Mouse (Mus musculus) layer of hippocampus, adult 9-10 months (tissue): ENCODE results near the gene Trappc3.
A peak's percentile ranks its signal among the peaks of the same experiment; 100 is the strongest.

ENCODE experiments used
- DNase-seq: peaks from one replicate; pipeline ENCODE4 v3.0.0; 2022; ENCODE audit warnings: low spot score

Gene Trappc3

DNA sequence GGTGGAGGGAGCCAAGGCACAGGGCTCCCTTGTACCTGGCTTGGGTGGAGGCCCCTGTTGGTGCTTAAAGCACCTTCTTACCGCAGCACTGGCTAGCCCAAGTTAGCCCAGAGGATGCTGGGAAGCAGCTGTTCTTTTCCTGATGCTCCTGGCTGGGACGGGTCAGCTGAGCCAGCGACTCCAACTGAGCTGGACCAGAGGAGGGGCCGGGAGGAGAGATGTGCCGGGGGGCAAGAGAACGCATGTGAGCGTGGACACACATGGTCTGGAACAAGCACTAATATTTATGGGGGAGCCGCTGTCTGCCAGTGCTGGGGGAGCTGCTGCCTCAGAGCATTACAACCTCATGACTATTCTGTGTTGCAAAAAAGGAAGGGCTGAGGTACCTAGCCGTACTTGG, 16.8 kb downstream of the Trappc3 start:
- no peak for DNase-seq

DNA sequence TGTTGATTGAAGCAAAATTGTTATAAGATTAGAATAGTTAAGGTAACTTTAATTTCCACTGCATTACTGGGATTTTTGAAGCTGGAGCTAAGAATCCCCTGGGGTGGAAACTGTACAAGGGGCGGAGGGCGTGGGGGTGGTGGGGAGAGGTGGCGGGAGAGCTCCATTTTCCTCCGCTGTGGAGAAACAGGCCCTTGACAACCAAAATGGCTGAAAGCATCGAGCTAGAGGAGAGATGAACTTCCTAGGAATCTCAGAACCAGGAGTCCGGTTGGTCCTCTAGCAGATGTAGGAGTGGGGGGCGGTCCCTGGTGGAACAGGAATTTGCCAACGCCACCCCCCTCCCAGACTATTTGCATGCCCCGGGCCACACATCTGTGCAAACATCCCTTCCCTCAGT, 19.6 kb downstream of the Trappc3 start:
- DNase-seq, result no peak

GRCm38 (mm10) chr4:126283582-126283981, 21.5 kb downstream of the Trappc3 start:
- DNase-seq, result no peak

GRCm38 (mm10) chr4:126286492-126286891, 24.4 kb downstream of the Trappc3 start, which contains the start of gene Col8a2:
TSS of gene Col8a2 (plus strand) at chr4:126286793.
- DNase-seq, result no peak

GRCm38 (mm10) chr4:126287302-126287995, 25.3 kb downstream of the Trappc3 start:
- no peak for DNase-seq

- DNase-seq, result no peak
Measured at GRCm38 (mm10) chr4:126288085-126288666, 26.1 kb downstream of the Trappc3 start.

GRCm38 (mm10) chr4:126290314-126290713, 28.2 kb downstream of the Trappc3 start:
- no peak for DNase-seq

DNA sequence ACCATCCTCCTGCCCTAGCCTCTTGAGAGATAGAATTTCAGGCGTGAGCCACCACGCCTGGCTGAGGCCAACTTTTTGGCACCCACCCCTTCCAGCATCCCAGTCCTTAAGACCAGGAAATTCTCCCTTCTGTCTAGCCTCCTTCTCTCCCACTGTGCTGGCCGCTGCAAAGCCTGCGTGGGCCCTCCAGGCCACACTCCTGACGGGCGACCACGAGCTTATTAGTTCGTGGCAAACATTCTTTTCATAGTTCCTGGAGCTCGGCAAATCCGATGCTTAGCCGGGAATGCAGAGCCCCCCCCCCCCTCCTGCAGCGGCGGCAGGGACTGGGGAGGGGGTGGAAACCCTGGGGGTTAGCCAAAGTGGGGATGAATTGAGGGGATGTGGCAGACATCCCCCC, 29.1 kb downstream of the Trappc3 start:
- no peak for DNase-seq

DNA sequence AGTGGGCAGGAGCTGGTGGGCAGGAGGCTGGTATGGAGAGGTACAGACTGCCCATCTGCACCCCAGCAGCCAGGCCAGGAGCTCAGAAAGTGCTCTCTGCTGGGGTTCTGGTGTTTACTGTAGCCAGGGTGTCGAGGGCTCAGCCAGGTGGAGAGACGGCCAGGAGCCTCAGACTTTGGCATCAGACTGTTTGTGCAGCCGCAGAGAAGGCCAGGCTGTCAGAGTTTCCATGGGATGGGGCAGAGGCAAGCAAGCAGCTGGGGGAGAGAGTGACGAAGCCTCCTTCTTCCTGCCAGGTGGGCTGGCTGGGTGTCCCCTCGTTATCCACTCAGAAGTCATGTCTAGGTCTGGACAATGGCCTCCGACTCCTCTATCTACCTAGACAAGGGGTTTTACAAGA, 33.0 kb downstream of the Trappc3 start:
- no peak for DNase-seq

DNA sequence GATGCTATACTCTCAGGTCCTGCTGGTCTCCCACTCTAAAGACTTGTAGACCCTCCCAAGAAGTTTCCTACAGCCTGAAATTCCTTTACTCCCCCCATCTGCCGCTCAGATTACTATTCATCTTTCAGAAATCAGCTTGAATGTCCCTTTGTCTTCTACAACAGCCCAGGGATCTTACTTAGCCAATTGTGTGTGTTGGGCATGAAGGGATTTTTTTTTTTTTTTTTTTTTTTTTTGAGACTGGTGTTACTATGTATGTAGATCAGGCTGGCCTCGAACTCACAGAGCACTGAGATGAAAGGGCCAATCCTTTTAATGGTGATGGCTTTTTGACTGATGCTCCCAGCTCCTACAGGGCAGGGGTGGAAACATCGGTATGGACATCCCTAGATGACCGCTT, 33.8 kb downstream of the Trappc3 start:
- no peak for DNase-seq

- no peak for DNase-seq
Measured at GRCm38 (mm10) chr4:126296617-126297101, 34.5 kb downstream of the Trappc3 start.

DNA sequence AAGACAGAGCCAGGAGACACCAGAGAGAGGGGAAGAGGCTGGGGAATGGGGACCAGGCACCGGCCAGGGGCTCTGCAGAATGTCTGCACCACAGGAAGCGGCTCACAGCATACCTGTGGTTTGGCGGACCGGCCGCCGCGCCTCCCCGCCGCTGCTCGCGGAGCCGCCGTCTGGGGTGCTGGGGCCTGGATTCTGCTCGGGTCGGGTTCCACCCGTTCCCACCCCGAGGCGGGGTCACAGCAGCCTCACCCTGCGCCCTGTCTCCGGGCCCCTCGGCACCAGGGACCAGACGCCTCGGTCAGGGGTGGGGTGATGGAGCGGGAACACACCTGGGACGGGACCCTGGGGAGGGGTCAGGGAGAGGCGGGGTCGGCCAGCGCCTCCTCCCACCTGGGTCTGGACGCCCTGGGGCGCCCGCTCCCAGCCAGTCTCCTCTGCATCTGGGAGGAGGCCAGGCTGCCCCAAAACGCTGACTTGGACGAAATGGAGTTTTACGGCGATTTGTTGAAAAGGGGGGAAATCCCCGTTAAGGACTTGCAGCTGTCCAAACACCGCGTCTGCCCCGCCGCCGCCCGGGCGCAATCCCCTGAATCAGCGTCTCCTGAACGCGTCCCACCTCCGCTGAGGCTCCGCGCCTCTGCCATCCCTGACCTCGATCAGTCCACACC, 38.9 kb downstream of the Trappc3 start:
- no peak for DNase-seq

DNA sequence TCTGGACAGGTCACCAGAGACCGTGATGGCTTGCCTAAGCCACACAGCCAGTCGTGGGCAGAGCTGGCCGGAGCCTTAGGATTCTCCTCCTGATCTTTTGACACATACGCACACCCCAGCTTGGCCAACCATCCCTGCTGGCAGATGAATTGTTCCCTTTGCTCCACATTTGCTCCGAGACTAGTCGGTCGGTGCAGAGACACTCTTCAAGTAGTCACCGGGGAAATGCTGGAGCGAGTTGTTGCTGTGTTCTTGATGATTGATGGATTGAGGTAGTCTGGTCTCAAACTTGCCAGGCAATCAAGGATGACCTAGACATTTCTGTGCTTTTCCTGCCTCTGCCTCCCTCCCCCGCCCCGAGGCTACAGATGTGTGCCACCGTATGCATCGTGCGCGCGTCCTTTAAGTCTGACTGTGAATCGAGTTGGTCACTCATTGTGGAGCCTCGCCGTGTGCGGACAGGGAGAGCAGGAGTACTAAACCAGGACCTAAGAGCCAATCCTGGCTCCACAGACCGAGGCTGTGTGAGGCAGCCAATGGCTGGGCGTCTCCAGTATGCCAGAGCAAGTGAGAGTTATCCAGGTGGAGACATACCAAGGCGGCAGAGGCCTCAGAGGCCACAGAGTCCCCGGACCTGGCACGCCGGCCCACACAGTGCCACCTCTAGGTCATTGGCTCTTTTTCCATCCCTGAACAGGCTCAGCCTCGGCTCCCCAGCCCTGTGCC, 39.6 kb downstream of the Trappc3 start:
- no peak for DNase-seq

DNA sequence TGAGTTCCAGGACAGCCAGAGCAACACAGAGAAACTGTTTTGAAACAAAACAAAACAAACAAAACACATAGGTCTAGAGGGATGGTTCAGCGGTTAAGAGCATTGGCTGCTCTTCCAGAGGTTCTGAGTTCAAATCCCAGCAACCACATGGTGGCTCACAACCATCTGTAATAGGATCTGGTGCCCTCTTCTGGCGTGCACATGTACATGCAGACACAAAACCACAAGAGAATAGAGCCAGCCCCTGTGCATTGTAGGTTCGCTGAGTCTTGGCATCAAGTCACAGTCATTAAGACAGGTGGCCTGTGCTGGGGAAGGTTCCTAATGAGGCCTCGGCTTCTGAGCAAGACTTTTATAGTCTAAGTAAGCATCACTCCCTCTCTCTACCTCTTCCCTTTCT, 41.8 kb downstream of the Trappc3 start:
- DNase-seq, result no peak

DNA sequence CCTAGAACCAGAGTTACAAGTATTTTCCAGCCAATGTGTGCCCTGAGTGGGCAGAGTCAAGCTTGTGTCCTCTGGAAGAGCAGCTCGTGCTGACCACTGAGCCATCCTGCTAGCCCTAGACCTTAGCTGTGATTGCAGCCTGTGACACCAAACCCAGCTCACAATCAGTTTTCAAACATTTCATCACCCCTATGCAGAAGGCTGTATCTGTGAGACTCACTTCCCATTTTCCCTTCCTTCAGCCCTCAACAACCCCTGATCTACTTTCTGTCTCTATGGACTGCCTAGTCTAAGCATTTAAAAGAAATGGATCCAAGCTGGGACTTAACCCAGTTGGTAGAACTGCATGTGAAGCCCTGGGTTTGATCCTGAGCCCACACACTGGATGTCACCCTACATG, 43.3 kb downstream of the Trappc3 start:
- no peak for DNase-seq

DNA sequence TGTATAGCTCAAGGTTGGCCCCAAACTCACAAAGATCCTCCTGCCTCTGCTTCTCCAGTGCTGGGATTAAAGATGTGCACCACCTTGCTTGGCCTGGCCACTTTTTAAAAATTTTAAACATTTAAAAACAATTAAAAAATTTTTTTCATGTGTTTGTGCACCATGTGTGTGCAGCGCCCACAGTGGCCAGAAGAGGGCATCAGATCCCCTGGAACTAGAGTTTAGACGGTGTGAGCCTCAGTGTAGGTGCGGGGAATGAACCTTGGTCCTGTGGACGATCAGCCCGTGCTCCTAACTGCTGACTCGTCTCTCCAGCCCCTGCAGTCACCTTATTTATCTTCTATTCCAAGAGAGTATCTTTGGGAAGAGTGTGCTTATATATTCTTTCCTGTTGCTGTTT, 43.9 kb downstream of the Trappc3 start:
- DNase-seq, result no peak

DNA sequence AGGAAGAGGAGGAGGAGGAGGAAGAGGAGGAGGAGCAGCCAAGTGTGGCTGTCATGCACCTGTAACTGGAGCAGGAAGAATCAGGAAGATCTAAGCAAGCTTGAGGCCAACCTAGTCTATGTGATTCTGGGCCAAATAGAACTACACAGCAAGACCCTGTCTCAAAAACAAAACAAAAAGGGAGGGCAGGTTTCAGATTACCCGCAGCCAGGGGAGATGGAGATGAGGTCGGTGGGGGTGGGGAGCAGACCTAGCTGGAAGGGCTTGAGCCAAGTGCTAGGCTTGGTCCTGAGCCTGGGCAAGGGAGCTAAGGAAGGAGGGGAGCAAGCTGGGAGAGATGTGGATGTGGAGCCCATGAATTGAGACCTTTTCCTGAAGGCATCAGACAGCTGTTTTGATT, 44.7 kb downstream of the Trappc3 start:
- DNase-seq, result no peak

DNA sequence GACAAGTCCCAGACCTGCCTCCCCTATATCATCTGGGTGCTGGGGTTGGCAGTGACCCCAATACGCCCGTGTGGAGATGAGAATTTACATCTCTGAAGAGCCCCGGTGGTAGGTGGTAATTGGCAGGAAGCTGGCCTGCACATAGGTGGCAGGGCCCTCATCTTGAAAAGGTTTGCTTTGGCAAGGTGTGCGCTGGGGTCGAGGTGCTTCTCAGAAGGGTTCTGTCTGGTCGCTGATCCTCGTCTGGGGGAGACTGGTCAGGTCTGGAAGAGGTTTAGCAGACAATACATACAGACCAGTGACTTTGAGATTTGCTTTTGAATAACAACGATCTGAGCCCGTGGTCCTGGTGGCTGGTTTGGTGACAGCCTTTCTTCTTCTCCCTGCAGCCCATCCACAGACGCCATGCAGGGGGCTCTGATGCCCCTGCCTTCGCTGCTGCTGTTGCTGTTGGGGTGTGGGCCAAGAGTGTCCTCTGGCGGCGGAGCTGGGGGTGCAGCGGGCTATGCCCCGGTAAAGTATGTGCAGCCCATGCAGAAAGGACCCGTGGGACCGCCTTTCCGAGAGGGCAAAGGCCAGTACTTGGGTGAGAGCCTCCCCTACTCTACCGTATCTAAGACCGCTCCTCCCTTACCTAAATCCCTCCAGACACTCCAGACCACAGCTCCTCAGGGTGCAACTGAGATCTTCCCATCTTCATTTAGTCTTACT, 47.2 kb downstream of the Trappc3 start:
- DNase-seq, result no peak

- peak; percentile 95 for DNase-seq
Measured at GRCm38 (mm10) chr4:126309922-126310309, 47.8 kb downstream of the Trappc3 start.

DNA sequence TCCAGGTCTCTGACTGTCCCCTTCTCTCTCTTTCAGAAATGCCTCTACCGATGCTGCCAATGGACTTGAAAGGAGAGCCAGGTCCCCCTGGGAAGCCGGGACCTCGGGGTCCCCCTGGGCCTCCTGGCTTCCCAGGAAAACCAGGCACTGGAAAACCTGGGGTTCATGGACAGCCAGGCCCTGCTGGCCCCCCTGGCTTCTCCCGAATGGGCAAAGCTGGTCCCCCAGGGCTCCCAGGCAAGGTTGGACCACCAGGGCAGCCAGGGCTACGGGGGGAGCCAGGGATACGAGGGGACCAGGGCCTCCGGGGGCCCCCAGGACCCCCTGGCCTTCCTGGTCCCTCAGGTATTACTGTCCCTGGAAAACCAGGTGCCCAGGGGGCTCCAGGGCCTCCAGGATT, 48.2 kb downstream of the Trappc3 start:
- DNase-seq, result no peak

DNA sequence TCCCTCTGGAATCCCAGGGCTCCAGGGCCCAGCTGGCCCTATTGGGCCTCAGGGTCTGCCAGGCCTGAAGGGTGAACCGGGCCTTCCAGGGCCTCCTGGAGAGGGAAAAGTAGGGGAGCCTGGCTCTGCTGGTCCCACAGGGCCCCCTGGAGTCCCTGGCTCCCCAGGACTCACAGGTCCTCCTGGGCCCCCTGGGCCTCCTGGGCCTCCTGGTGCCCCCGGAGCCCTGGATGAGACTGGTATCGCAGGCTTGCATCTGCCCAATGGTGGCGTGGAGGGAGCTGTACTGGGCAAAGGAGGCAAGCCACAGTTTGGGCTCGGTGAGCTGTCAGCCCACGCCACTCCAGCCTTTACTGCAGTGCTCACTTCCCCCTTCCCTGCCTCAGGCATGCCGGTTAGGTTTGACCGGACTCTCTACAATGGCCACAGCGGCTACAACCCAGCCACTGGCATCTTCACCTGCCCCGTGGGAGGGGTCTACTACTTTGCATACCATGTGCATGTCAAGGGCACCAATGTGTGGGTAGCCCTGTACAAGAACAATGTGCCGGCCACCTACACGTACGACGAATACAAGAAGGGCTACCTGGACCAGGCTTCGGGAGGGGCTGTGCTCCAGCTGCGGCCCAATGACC, 49.6 kb downstream of the Trappc3 start:
- DNase-seq, result no peak

- no peak for DNase-seq
Measured at GRCm38 (mm10) chr4:126313202-126313601, 51.1 kb downstream of the Trappc3 start.
